Mouse (Mus musculus) erythroid progenitor cell, adult 5-6 weeks (primary cell): Measurements from ENCODE around the gene Prss53. TPM values are rescaled to one million over a fixed set of nuclear protein-coding genes. Genes with fewer than 3 reads are reported as not detected.

Experiments
- ATAC-seq: replicated peaks from 2 replicates; pipeline ENCODE4 v1.8.0; 2016; ENCODE audit warnings: moderate number of reproducible peaks, mild to moderate bottlenecking, moderate TSS enrichment, inconsistent platforms; ENCODE audit not compliant: poor library complexity, low FRiP score, severe bottlenecking
- total RNA-seq, 2 experiments: library from RNA; stranded (forward) in 1 of 2; stranded (reverse) in 1 of 2; fragments of 150-400 nt in 1 of 2; fragments of 186-747, 209-891 nt in 1 of 2; gene quantifications; 2 replicates each; pipeline versions ENCODE4 v1.2.3 to v1.2.4; 2015 to 2017; ENCODE audit warnings: low replicate concordance in 2 of 2

The Prss53 gene
- total RNA-seq, 2 experiments from 2014 or later: not detected

GRCm38 (mm10) chr7:127837473-127837872, 53.3 kb downstream of the Prss53 start:
- no peak for ATAC-seq

Other genes with a start within 250 kb of the Prss53 start
- 4.0 and 9.6 TPM in 2 replicates for gene Bcl7c, start 182.0 kb downstream of the Prss53 start, total RNA-seq (2015; ENCODE audit: low replicate concordance)
- 2.6 and 12.7 TPM in 2 replicates for gene Bcl7c, start 182.0 kb downstream of the Prss53 start, total RNA-seq (2017; ENCODE audit: low replicate concordance)
- not detected in 2 replicates for gene Ctf1, start 178.2 kb downstream of the Prss53 start, total RNA-seq (2015; ENCODE audit: low replicate concordance)
- not detected in 2 replicates for gene Ctf1, start 178.2 kb downstream of the Prss53 start, total RNA-seq (2017; ENCODE audit: low replicate concordance)
- gene Ctf2, start 158.8 kb downstream of the Prss53 start, total RNA-seq (2015; ENCODE audit: low replicate concordance): not detected in 2 replicates
- not detected in 2 replicates for gene Ctf2, start 158.8 kb downstream of the Prss53 start, total RNA-seq (2017; ENCODE audit: low replicate concordance)
- 1.7 and 1.8 TPM in 2 replicates for gene Fbxl19, start 146.4 kb downstream of the Prss53 start, total RNA-seq (2015; ENCODE audit: low replicate concordance)
- 1.5 and 3.6 TPM in 2 replicates for gene Fbxl19, start 146.4 kb downstream of the Prss53 start, total RNA-seq (2017; ENCODE audit: low replicate concordance)
- 2.5 and 5.4 TPM in 2 replicates for gene Orai3, start 121.2 kb downstream of the Prss53 start, total RNA-seq (2015; ENCODE audit: low replicate concordance)
- 4.6 and 6.7 TPM in 2 replicates for gene Orai3, start 121.2 kb downstream of the Prss53 start, total RNA-seq (2017; ENCODE audit: low replicate concordance)
- gene Setd1a, start 114.3 kb downstream of the Prss53 start, total RNA-seq (2015; ENCODE audit: low replicate concordance): 38.1 and 42.5 TPM in 2 replicates
- 14.8 and 21.3 TPM in 2 replicates for gene Setd1a, start 114.3 kb downstream of the Prss53 start, total RNA-seq (2017; ENCODE audit: low replicate concordance)
- gene Gm49388, start 105.4 kb downstream of the Prss53 start, total RNA-seq (2015; ENCODE audit: low replicate concordance): 8.6 and 10.9 TPM in 2 replicates
- 4.5 and 10.7 TPM in 2 replicates for gene Gm49388, start 105.4 kb downstream of the Prss53 start, total RNA-seq (2017; ENCODE audit: low replicate concordance)
- 5.8 TPM in 1 of 2 replicates, not detected in the other for gene Hsd3b7, start 90.4 kb downstream of the Prss53 start, total RNA-seq (2015; ENCODE audit: low replicate concordance)
- 2.6 and 3.5 TPM in 2 replicates for gene Hsd3b7, start 90.4 kb downstream of the Prss53 start, total RNA-seq (2017; ENCODE audit: low replicate concordance)
- gene Stx4a, start 66.7 kb downstream of the Prss53 start, total RNA-seq (2015; ENCODE audit: low replicate concordance): 10.5 and 30.6 TPM in 2 replicates
- gene Stx4a, start 66.7 kb downstream of the Prss53 start, total RNA-seq (2017; ENCODE audit: low replicate concordance): 12.7 and 13.3 TPM in 2 replicates
- not detected in 2 replicates for gene Stx1b, start 66.4 kb downstream of the Prss53 start, total RNA-seq (2015; ENCODE audit: low replicate concordance)
- 0.98 TPM in 1 of 2 replicates, not detected in the other for gene Stx1b, start 66.4 kb downstream of the Prss53 start, total RNA-seq (2017; ENCODE audit: low replicate concordance)
- 18.0 and 31.4 TPM in 2 replicates for gene Zfp646, start 14.7 kb downstream of the Prss53 start, total RNA-seq (2015; ENCODE audit: low replicate concordance)
- 34.3 and 47.1 TPM in 2 replicates for gene Zfp646, start 14.7 kb downstream of the Prss53 start, total RNA-seq (2017; ENCODE audit: low replicate concordance)
- gene Zfp668, start 14.1 kb downstream of the Prss53 start, total RNA-seq (2015; ENCODE audit: low replicate concordance): 1.7 and 6.5 TPM in 2 replicates
- gene Zfp668, start 14.1 kb downstream of the Prss53 start, total RNA-seq (2017; ENCODE audit: low replicate concordance): 3.2 and 16.5 TPM in 2 replicates
- not detected in 2 replicates for gene Gm21974, start 4.5 kb upstream of the Prss53 start, total RNA-seq (2015; ENCODE audit: low replicate concordance)
- not detected in 2 replicates for gene Gm21974, start 4.5 kb upstream of the Prss53 start, total RNA-seq (2017; ENCODE audit: low replicate concordance)
- 24.3 and 33.5 TPM in 2 replicates for gene Vkorc1, start 4.6 kb upstream of the Prss53 start, total RNA-seq (2015; ENCODE audit: low replicate concordance)
- 2.1 and 5.9 TPM in 2 replicates for gene Vkorc1, start 4.6 kb upstream of the Prss53 start, total RNA-seq (2017; ENCODE audit: low replicate concordance)
- 39.3 and 58.7 TPM in 2 replicates for gene Bckdk, start 13.1 kb upstream of the Prss53 start, total RNA-seq (2015; ENCODE audit: low replicate concordance)
- 9.7 and 17.3 TPM in 2 replicates for gene Bckdk, start 13.1 kb upstream of the Prss53 start, total RNA-seq (2017; ENCODE audit: low replicate concordance)
- gene Kat8, start 21.5 kb upstream of the Prss53 start, total RNA-seq (2015; ENCODE audit: low replicate concordance): 8.0 and 18.0 TPM in 2 replicates
- gene Kat8, start 21.5 kb upstream of the Prss53 start, total RNA-seq (2017; ENCODE audit: low replicate concordance): 12.9 and 16.7 TPM in 2 replicates
- not detected in 2 replicates for gene Prss8, start 39.1 kb upstream of the Prss53 start, total RNA-seq (2015; ENCODE audit: low replicate concordance)
- gene Prss8, start 39.1 kb upstream of the Prss53 start, total RNA-seq (2017; ENCODE audit: low replicate concordance): not detected in 2 replicates
- gene Prss36, start 55.8 kb upstream of the Prss53 start, total RNA-seq (2015; ENCODE audit: low replicate concordance): 3.8 TPM in 1 of 2 replicates, not detected in the other
- gene Prss36, start 55.8 kb upstream of the Prss53 start, total RNA-seq (2017; ENCODE audit: low replicate concordance): not detected in 2 replicates
- gene Fus, start 76.5 kb upstream of the Prss53 start, total RNA-seq (2015; ENCODE audit: low replicate concordance): 125 and 187 TPM in 2 replicates
- 81.2 and 118 TPM in 2 replicates for gene Fus, start 76.5 kb upstream of the Prss53 start, total RNA-seq (2017; ENCODE audit: low replicate concordance)
- 12.2 and 56.9 TPM in 2 replicates for gene Pycard, start 102.9 kb upstream of the Prss53 start, total RNA-seq (2015; ENCODE audit: low replicate concordance)
- gene Pycard, start 102.9 kb upstream of the Prss53 start, total RNA-seq (2017; ENCODE audit: low replicate concordance): 2.2 and 5.7 TPM in 2 replicates
- not detected in 2 replicates for gene Trim72, start 113.0 kb upstream of the Prss53 start, total RNA-seq (2015; ENCODE audit: low replicate concordance)
- gene Trim72, start 113.0 kb upstream of the Prss53 start, total RNA-seq (2017; ENCODE audit: low replicate concordance): not detected in 2 replicates
- gene Itgam, start 171.7 kb upstream of the Prss53 start, total RNA-seq (2015; ENCODE audit: low replicate concordance): 21.8 and 24.1 TPM in 2 replicates
- 16.9 and 19.8 TPM in 2 replicates for gene Itgam, start 171.7 kb upstream of the Prss53 start, total RNA-seq (2017; ENCODE audit: low replicate concordance)
- gene Gm49368, start 171.7 kb upstream of the Prss53 start, total RNA-seq (2015; ENCODE audit: low replicate concordance): not detected in 2 replicates
- gene Gm49368, start 171.7 kb upstream of the Prss53 start, total RNA-seq (2017; ENCODE audit: low replicate concordance): not detected in 2 replicates
- 0.42 and 1.1 TPM in 2 replicates for gene Itgax, start 238.6 kb upstream of the Prss53 start, total RNA-seq (2015; ENCODE audit: low replicate concordance)
- 0.83 and 1.2 TPM in 2 replicates for gene Itgax, start 238.6 kb upstream of the Prss53 start, total RNA-seq (2017; ENCODE audit: low replicate concordance)